Mouse (Mus musculus) testis, adult 2 months (tissue): ENCODE measurements around the gene Tns4. TPM values are rescaled to one million over a fixed set of nuclear protein-coding genes. Genes with fewer than 3 reads are reported as not detected.

Experiments
- H3K27ac ChIP-seq: fragments of 200-500 bp; 2 replicates; pipeline ENCODE4 v1.5.1; 2012; ENCODE audit warnings: low read depth, low read length; ENCODE audit not compliant: control insufficient read depth, insufficient read depth
- H3K27me3 ChIP-seq: fragments of 200-500 bp; 2 replicates; pipeline ENCODE4 v1.6.1; 2012; ENCODE audit warnings: mild to moderate bottlenecking, low read length, moderate library complexity; ENCODE audit not compliant: control insufficient read depth, insufficient read depth
- H3K36me3 ChIP-seq: fragments of 200-500 bp; 2 replicates; pipeline ENCODE4 v1.6.1; 2012; ENCODE audit warnings: mild to moderate bottlenecking, low read length; ENCODE audit not compliant: control insufficient read depth, insufficient read depth
- H3K4me1 ChIP-seq: fragments of 200-500 bp; 2 replicates; pipeline ENCODE4 v1.6.1; 2012; ENCODE audit warnings: low read length; ENCODE audit not compliant: control insufficient read depth, insufficient read depth
- H3K4me3 ChIP-seq: fragments of 200-500 bp; 2 replicates; pipeline ENCODE4 v1.5.1; 2012; ENCODE audit warnings: low read depth, mild to moderate bottlenecking, low read length, moderate library complexity, mixed read lengths; ENCODE audit not compliant: control insufficient read depth
- CTCF ChIP-seq: fragments of 200-500 bp; IDR thresholded peaks from 2 replicates; pipeline ENCODE4 v1.5.1; 2012; ENCODE audit warnings: low read depth, mild to moderate bottlenecking, inconsistent platforms, low read length, moderate library complexity; ENCODE audit not compliant: control insufficient read depth, insufficient read depth, insufficient replicate concordance
- POLR2A ChIP-seq: fragments of 200-500 bp; IDR thresholded peaks from 2 replicates; pipeline ENCODE4 v1.6.1; 2012; ENCODE audit warnings: low read depth, mild to moderate bottlenecking, inconsistent platforms, low read length, moderate library complexity; ENCODE audit not compliant: control insufficient read depth
- polyA plus RNA-seq: library from polyadenylated mRNA; depleted of rRNA; stranded (reverse); fragments of >200 nt; gene quantifications from 2 replicates; pipeline ENCODE4 v1.2.3, GENCODE M21; 2012

Gene Tns4
- polyA plus RNA-seq, 1 experiment, result 2.0 TPM

GRCm38 (mm10) chr11:99045159-99045889, 43.8 kb downstream of the Tns4 start:
- H3K27ac ChIP-seq, result no peak overlapping the region
- no peak for TF ChIP-seq POLR2A
- no peak for TF ChIP-seq CTCF
- no peaks in the 10 kb centered on the region for H3K36me3 ChIP-seq
- no peaks in the 10 kb centered on the region for H3K27me3 ChIP-seq
- H3K4me1 ChIP-seq, result peaks cover 12% of the 10 kb centered on the region
- no peak overlapping the region for H3K4me3 ChIP-seq

DNA sequence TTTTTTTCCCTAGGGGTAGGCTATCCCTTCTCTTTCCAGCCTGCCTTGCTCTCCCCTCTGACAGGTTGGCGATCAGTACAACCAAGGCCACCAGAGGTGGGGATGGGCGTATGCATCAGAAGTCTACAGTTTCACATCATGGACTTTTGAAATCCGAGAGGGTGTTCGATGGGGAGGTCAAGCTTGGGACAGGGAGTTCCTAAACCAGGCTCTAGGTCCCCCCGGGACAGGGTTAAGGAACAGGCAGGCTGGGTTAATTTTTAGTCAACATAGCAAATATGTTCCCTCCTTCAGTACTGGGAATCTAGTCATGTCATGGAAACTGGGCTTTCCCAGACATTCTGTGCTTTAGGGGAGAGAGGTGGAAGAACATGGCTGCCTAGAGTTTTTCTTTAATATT, 44.8 kb downstream of the Tns4 start:
- Histone ChIP-seq H3K27ac (no peak overlapping the region), H3K27me3 (no peaks in the 10 kb centered on the region), H3K4me1 (peaks cover 16% of the 10 kb centered on the region), H3K36me3 (no peaks in the 10 kb centered on the region), H3K4me3 (no peak overlapping the region)
- no peak for TF ChIP-seq CTCF
- no peak for TF ChIP-seq POLR2A

- no peak overlapping the region for H3K4me3 ChIP-seq
- no peaks in the 10 kb centered on the region for H3K36me3 ChIP-seq
- TF ChIP-seq CTCF (no peak), POLR2A (no peak)
- peaks cover 16% of the 10 kb centered on the region for H3K4me1 ChIP-seq
- H3K27ac ChIP-seq, result no peak overlapping the region
- no peaks in the 10 kb centered on the region for H3K27me3 ChIP-seq
Observed at GRCm38 (mm10) chr11:99043632-99044031, 45.5 kb downstream of the Tns4 start.

- Histone ChIP-seq H3K36me3 (no peaks in the 10 kb centered on the region), H3K4me1 (peaks cover 16% of the 10 kb centered on the region), H3K27ac (no peak overlapping the region), H3K4me3 (no peak overlapping the region; the same call in 1 of the 2 replicates), H3K27me3 (no peaks in the 10 kb centered on the region)
- TF ChIP-seq POLR2A, result no peak
- no peak for TF ChIP-seq CTCF
Observed at GRCm38 (mm10) chr11:99042834-99043431, 46.2 kb downstream of the Tns4 start.

DNA sequence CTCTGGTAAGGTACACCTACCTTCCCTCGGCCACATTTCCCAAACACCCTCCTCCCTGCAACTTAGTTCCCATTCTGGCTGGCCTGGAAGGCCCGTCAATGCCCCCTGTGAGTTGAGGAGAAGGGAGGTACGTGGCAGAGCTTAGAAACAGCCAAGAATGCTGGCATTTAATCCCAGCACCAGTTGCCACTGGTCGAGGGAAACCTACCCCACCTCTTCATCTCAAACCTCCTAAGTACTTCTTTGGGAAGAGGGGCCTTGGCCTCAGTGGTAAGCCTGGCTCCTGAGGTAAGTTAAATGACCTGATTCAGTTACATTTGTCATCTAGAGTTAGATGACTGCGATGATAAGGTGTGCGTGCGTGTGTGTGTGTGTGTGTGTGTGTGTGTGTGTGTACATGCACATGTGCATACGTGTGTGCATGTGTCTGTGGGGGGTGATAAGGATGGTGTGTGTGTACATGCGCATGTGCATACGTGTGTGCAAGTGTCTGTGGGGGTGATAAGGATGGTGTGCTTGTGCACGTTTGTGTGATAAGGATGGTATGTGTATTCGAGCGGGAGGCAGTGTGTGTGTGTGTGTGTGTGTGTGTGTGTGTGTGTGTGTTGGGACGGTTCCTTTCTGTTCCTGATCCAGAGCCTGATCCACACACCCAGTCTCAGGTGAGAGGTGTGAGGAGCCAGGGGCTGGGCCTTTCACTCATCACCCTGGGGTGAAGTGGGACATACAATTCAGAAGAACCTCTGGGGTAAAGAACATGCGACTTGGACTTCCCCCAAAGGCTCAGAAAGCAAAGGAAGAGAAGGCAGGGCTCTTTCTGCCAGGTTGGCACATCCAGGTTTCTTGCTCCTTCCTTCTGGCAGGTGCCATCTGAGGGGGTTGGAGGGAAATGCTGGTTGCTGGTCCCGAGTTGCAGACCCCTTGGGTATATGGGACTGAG, 47.0 kb downstream of the Tns4 start:
- TF ChIP-seq CTCF (no peak), POLR2A (no peak)
- Histone ChIP-seq H3K36me3 (no peaks in the 10 kb centered on the region), H3K4me3 (peak overlapping the region; percentile 85), H3K4me1 (peaks cover 16% of the 10 kb centered on the region), H3K27ac (no peak overlapping the region; the same call in 1 of the 2 replicates), H3K27me3 (no peaks in the 10 kb centered on the region)

DNA sequence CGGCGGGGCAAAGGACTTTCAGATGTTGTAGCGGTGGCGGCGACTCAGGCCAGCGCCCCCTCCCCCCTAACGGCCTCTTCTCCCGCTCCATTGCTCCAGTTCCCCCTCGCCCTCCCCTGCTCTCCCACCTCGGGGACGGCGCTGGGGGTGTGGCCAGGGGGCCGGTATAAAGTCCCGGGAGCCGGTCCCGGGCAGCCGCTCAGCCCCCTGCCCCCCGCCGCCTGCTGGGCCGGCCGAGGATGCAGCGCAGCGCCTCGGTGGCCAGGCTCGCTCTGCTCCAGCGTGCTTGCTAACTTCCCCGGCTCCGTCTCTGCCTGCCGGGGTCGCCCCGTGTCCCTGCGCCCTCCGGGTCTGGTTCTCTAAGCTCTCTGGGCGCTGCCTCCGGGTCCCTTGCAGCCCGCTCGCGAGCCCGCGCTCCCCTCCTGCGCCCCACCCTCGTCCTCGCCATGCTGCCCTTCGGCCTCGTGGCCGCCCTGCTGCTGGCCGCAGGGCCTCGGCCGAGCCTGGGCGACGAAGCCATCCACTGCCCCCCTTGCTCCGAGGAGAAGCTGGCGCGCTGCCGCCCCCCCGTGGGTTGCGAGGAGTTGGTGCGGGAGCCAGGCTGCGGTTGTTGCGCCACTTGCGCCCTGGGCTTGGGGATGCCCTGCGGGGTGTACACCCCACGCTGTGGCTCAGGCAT, 47.9 kb downstream of the Tns4 start, which contains the start of gene Igfbp4:
Gene Igfbp4 (plus strand): TSS at position 194 of the 679 bp plus-strand sequence.
- Histone ChIP-seq H3K4me1 (peaks cover 16% of the 10 kb centered on the region), H3K27me3 (no peaks in the 10 kb centered on the region), H3K27ac (peak within 1 kb of the TSS; percentile 0), H3K36me3 (no peaks in the 10 kb centered on the region), H3K4me3 (peak within 1 kb of the TSS; percentile 85)
- TF ChIP-seq CTCF, result no peak
- TF ChIP-seq POLR2A, result no peak
